Comparison of ENCODE assay signal across 12 mouse cellular contexts in genomic region chrX:162591005-162591801, GRCm38 (mm10). TPM values are rescaled to one million over a fixed set of nuclear protein-coding genes. Genes with fewer than 3 reads are reported as not detected.
DNase-seq lines count a peak whose midpoint lies in the region; ATAC-seq and TF ChIP-seq lines count a peak whose summit lies in the region.
"Had no signal": no experiment of that assay in that cellular context is flagged by ENCODE, and none has a peak within 500 bp of the region (broad histone marks: within the 10 kb centered on the region; RNA-seq: fewer than 3 reads in every experiment).

No protein-coding gene starts in this region.

- TF ChIP-seq CTCF in liver, postnatal 0 days (IDR thresholded peaks at IDR 0.05; ENCODE audit: low read depth): no peak

- H3K4me3 ChIP-seq in liver, postnatal 0 days (ENCODE audit: low read depth, low read length): no peak overlapping the region
- no peak overlapping the region for H3K4me3 ChIP-seq in liver, embryonic 12.5 days

- peak; percentile 77 for ATAC-seq in liver, postnatal 0 days
- ATAC-seq in liver, embryonic 12.5 days: no peak

- no peaks in the 10 kb centered on the region for H3K9me3 ChIP-seq in liver, postnatal 0 days (ENCODE audit: low read length)
- H3K9me3 ChIP-seq in liver, embryonic 12.5 days (replicated peaks): no peaks in the 10 kb centered on the region

- peak; percentile 10 for DNase-seq in adrenal gland, adult 2 months
- DNase-seq in adrenal gland, adult 8-10 months: no peak
- DNase-seq in liver, postnatal 0 days: peak; percentile 48
- DNase-seq in cerebellum, adult 11-12 months: peak; percentile 73
- peak; percentile 70 for DNase-seq in kidney, adult 9 months
- no peak for DNase-seq in adipocyte (ENCODE audit: low spot score)
- no peak for DNase-seq in heart, adult 18-20 months
- DNase-seq: adrenal gland, postnatal 14 days; gastrocnemius, postnatal 36 days; thymus, postnatal 25 days had no signal

- H3K27me3 ChIP-seq in liver, postnatal 0 days (ENCODE audit: insufficient read depth, low read length): no peaks in the 10 kb centered on the region
- H3K27me3 ChIP-seq in liver, embryonic 12.5 days (replicated peaks): no peaks in the 10 kb centered on the region

- H3K4me1 ChIP-seq in liver, postnatal 0 days (ENCODE audit: insufficient read depth): no peaks in the 10 kb centered on the region
- no peaks in the 10 kb centered on the region for H3K4me1 ChIP-seq in liver, embryonic 12.5 days

- no peaks in the 10 kb centered on the region for H3K36me3 ChIP-seq in liver, postnatal 0 days (replicated peaks; ENCODE audit: insufficient read depth, low read length)
- H3K36me3 ChIP-seq in liver, embryonic 12.5 days: no peaks in the 10 kb centered on the region

- peak overlapping the region; percentile 38 for H3K4me2 ChIP-seq in liver, postnatal 0 days (ENCODE audit: low read depth, low read length)
- H3K4me2 ChIP-seq in liver, embryonic 12.5 days: no peak overlapping the region

- no peak overlapping the region for H3K9ac ChIP-seq in liver, postnatal 0 days (replicated peaks)
- no peak overlapping the region for H3K9ac ChIP-seq in liver, embryonic 12.5 days

- H3K27ac ChIP-seq in liver, postnatal 0 days (ENCODE audit: low read depth): no peak overlapping the region; the same call in 1 of the 2 replicates
- no peak overlapping the region for H3K27ac ChIP-seq in liver, embryonic 12.5 days
- H3K27ac ChIP-seq: macrophage had no signal

- 62% methylated on average over 8 of the region's 8 CpGs for WGBS in liver, postnatal 0 days (ENCODE audit: insufficient replicate concordance)
- 56% methylated on average over 8 of the region's 8 CpGs for WGBS in liver, embryonic 12.5 days (ENCODE audit: insufficient replicate concordance)

- TF ChIP-seq EP300 in liver, postnatal 0 days (IDR thresholded peaks at IDR 0.05; ENCODE audit: low read depth): no peak

RNA-seq across cellular contexts. Expression of gene Reps2, which starts 52.2 kb away (rescaled TPM):
- 1 to 10 TPM; 2.0 to 2.7 TPM for total RNA-seq in adrenal gland, adult 2 months (2021)
- polyA plus RNA-seq in adrenal gland, adult 2 months (2012; rRNA removed): 0.18 and 0.33 TPM in 2 replicates
- total RNA-seq in adrenal gland, adult 8-10 months (2022): 1 to 10 TPM; 2.9 to 4.8 (median 3.9) TPM
- 0.90 and 1.1 TPM in 2 replicates for polyA plus RNA-seq in liver, postnatal 0 days (2015; fragmentation: Nextera tagmentation; extraction: Ambion mirVana)
- polyA plus RNA-seq in liver, embryonic 12.5 days (2016; fragmentation: Nextera tagmentation; extraction: Ambion mirVana): 1.1 and 1.4 TPM in 2 replicates
- total RNA-seq in heart, adult 18-20 months (2021): 1 to 10 TPM; 1.5 to 1.6 TPM

Comparison
In these comparisons a context has a peak if more than half of its experiments do, and no peak if none do; other contexts are left out.
1. DNase-seq: peak in adrenal gland, adult 2 months (single experiment), liver, postnatal 0 days (single experiment), cerebellum, adult 11-12 months (single experiment) and kidney, adult 9 months (single experiment); none in adrenal gland, adult 8-10 months (single experiment), adipocyte (single experiment) and heart, adult 18-20 months (0 of 2).